Mouse (Mus musculus): ENCODE results near the gene Prpf6. TPM values are rescaled to one million over a fixed set of nuclear protein-coding genes. Genes with fewer than 3 reads are reported as not detected.

Prpf6 gene
- polyA plus RNA-seq, 1 experiment from 2014 or later, result 57.3 TPM

GRCm38 (mm10) chr2:181694581-181694980 lies 102.9 kb downstream of the Prpf6 start:
- Histone ChIP-seq H3K27me3 (replicated peaks; ENCODE audit: control insufficient read depth, insufficient read depth, low read length) (no peaks in the 10 kb centered on the region), H3K4me3 (ENCODE audit: low read length) (no peak overlapping the region; the same call in 1 of the 2 replicates), H3K4me1 (ENCODE audit: control insufficient read depth, insufficient read depth, low read depth, low read length) (peaks cover 15% of the 10 kb centered on the region), H3K9ac (ENCODE audit: low read depth, low read length) (no peak overlapping the region), H3K36me3 (ENCODE audit: control insufficient read depth, insufficient read depth, low read length) (no peaks in the 10 kb centered on the region), H3K9me3 (ENCODE audit: control insufficient read depth, low read length) (no peaks in the 10 kb centered on the region), H3K4me2 (ENCODE audit: low read length) (peak overlapping the region; percentile 97), H3K27ac (ENCODE audit: low read depth, low read length) (no peak overlapping the region; the same call in 1 of the 2 replicates)
- ATAC-seq, result no peak
- 86% methylated on average over 3 of the region's 3 CpGs for WGBS

- Histone ChIP-seq H3K36me3 (ENCODE audit: control insufficient read depth, insufficient read depth, low read length) (no peaks in the 10 kb centered on the region), H3K27ac (ENCODE audit: low read depth, low read length) (no peak overlapping the region), H3K27me3 (replicated peaks; ENCODE audit: control insufficient read depth, insufficient read depth, low read length) (no peaks in the 10 kb centered on the region), H3K4me2 (ENCODE audit: low read length) (no peak overlapping the region), H3K4me3 (ENCODE audit: low read length) (no peak overlapping the region), H3K4me1 (ENCODE audit: control insufficient read depth, insufficient read depth, low read depth, low read length) (peaks cover 15% of the 10 kb centered on the region), H3K9me3 (ENCODE audit: control insufficient read depth, low read length) (no peaks in the 10 kb centered on the region), H3K9ac (ENCODE audit: low read depth, low read length) (no peak overlapping the region; the same call in 1 of the 2 replicates)
- ATAC-seq, result no peak
- WGBS, result 70% methylated on average over 1 of the region's 1 CpGs
These were observed 104.1 kb downstream of the Prpf6 start for GRCm38 (mm10) chr2:181695776-181696175.

GRCm38 (mm10) chr2:181696801-181697420 lies 105.2 kb downstream of the Prpf6 start:
- no peaks in the 10 kb centered on the region for H3K36me3 ChIP-seq (ENCODE audit: control insufficient read depth, insufficient read depth, low read length)
- no peak overlapping the region for H3K4me3 ChIP-seq (ENCODE audit: low read length)
- no peak overlapping the region for H3K9ac ChIP-seq (ENCODE audit: low read depth, low read length)
- 76% methylated on average over 33 of the region's 33 CpGs for WGBS
- peaks cover 11% of the 10 kb centered on the region for H3K4me1 ChIP-seq (ENCODE audit: control insufficient read depth, insufficient read depth, low read depth, low read length)
- H3K27ac ChIP-seq (ENCODE audit: low read depth, low read length), result no peak overlapping the region
- no peaks in the 10 kb centered on the region for H3K27me3 ChIP-seq (replicated peaks; ENCODE audit: control insufficient read depth, insufficient read depth, low read length)
- no peak for ATAC-seq
- H3K4me2 ChIP-seq (ENCODE audit: low read length), result no peak overlapping the region
- no peaks in the 10 kb centered on the region for H3K9me3 ChIP-seq (ENCODE audit: control insufficient read depth, low read length)

- WGBS, result 50% methylated on average over 5 of the region's 5 CpGs
- Histone ChIP-seq H3K9me3 (ENCODE audit: control insufficient read depth, low read length) (no peaks in the 10 kb centered on the region), H3K27ac (ENCODE audit: low read depth, low read length) (no peak within 1 kb of the TSS), H3K4me3 (ENCODE audit: low read length) (no peak within 1 kb of the TSS), H3K9ac (ENCODE audit: low read depth, low read length) (no peak within 1 kb of the TSS), H3K36me3 (ENCODE audit: control insufficient read depth, insufficient read depth, low read length) (no peaks in the 10 kb centered on the region), H3K27me3 (replicated peaks; ENCODE audit: control insufficient read depth, insufficient read depth, low read length) (no peaks in the 10 kb centered on the region), H3K4me1 (ENCODE audit: control insufficient read depth, insufficient read depth, low read depth, low read length) (peaks cover 4% of the 10 kb centered on the region), H3K4me2 (ENCODE audit: low read length) (no peak within 1 kb of the TSS)
- no peak for ATAC-seq
These were observed 106.6 kb downstream of the Prpf6 start, which contains the start of gene Lkaaear1 for GRCm38 (mm10) chr2:181698241-181698640. Gene Lkaaear1, minus strand, starts transcription at chr2:181698442.

Small RNA genes within 50 kb of the gene (microRNA-seq; reads per million reads assigned to microRNA genes)
- gene Mir7006, result not detected

Other genes starting within 250 kb of the Prpf6 start
- gene Zgpat, start 226.9 kb upstream of the Prpf6 start, polyA plus RNA-seq (2015; fragmentation: Nextera tagmentation; extraction: Ambion mirVana), result 75.0 and 83.7 TPM in 2 replicates
- gene Arfrp1, start 226.5 kb upstream of the Prpf6 start, polyA plus RNA-seq (2015; fragmentation: Nextera tagmentation; extraction: Ambion mirVana), result 83.5 and 87.2 TPM in 2 replicates
- 46.4 and 56.5 TPM in 2 replicates for gene Lime1, start 211.8 kb upstream of the Prpf6 start, polyA plus RNA-seq (2015; fragmentation: Nextera tagmentation; extraction: Ambion mirVana)
- 19.1 and 22.7 TPM in 2 replicates for gene Zbtb46, start 132.4 kb upstream of the Prpf6 start, polyA plus RNA-seq (2015; fragmentation: Nextera tagmentation; extraction: Ambion mirVana)
- 0.09 TPM in 1 of 2 replicates, not detected in the other for gene Abhd16b, start 98.7 kb upstream of the Prpf6 start, polyA plus RNA-seq (2015; fragmentation: Nextera tagmentation; extraction: Ambion mirVana)
- gene Tpd52l2, start 94.7 kb upstream of the Prpf6 start, polyA plus RNA-seq (2015; fragmentation: Nextera tagmentation; extraction: Ambion mirVana), result 121 and 126 TPM in 2 replicates
- gene Dnajc5, start 71.4 kb upstream of the Prpf6 start, polyA plus RNA-seq (2015; fragmentation: Nextera tagmentation; extraction: Ambion mirVana), result 284 and 286 TPM in 2 replicates
- gene Uckl1, start 7.0 kb upstream of the Prpf6 start, polyA plus RNA-seq (2015; fragmentation: Nextera tagmentation; extraction: Ambion mirVana), result 58.5 and 59.4 TPM in 2 replicates
- gene Zfp512b, start 935 bp downstream of the Prpf6 start, polyA plus RNA-seq (2015; fragmentation: Nextera tagmentation; extraction: Ambion mirVana), result 44.9 and 65.1 TPM in 2 replicates
- gene Samd10, start 7.3 kb downstream of the Prpf6 start, polyA plus RNA-seq (2015; fragmentation: Nextera tagmentation; extraction: Ambion mirVana), result 192 and 201 TPM in 2 replicates
- not detected in 2 replicates for gene Gm29797, start 65.2 kb downstream of the Prpf6 start, polyA plus RNA-seq (2015; fragmentation: Nextera tagmentation; extraction: Ambion mirVana)
- 18.0 TPM in 2 replicates for gene Sox18, start 79.8 kb downstream of the Prpf6 start, polyA plus RNA-seq (2015; fragmentation: Nextera tagmentation; extraction: Ambion mirVana)
- 47.7 and 50.0 TPM in 2 replicates for gene Tcea2, start 88.4 kb downstream of the Prpf6 start, polyA plus RNA-seq (2015; fragmentation: Nextera tagmentation; extraction: Ambion mirVana)
- 68.9 and 71.9 TPM in 2 replicates for gene Rgs19, start 102.1 kb downstream of the Prpf6 start, polyA plus RNA-seq (2015; fragmentation: Nextera tagmentation; extraction: Ambion mirVana)
- not detected in 2 replicates for gene Lkaaear1, start 106.6 kb downstream of the Prpf6 start, polyA plus RNA-seq (2015; fragmentation: Nextera tagmentation; extraction: Ambion mirVana)
- 93.8 and 96.3 TPM in 2 replicates for gene Oprl1, start 123.1 kb downstream of the Prpf6 start, polyA plus RNA-seq (2015; fragmentation: Nextera tagmentation; extraction: Ambion mirVana)
- gene Myt1, start 171.5 kb downstream of the Prpf6 start, polyA plus RNA-seq (2015; fragmentation: Nextera tagmentation; extraction: Ambion mirVana), result 11.0 and 12.9 TPM in 2 replicates
- gene Pcmtd2, start 246.0 kb downstream of the Prpf6 start, polyA plus RNA-seq (2015; fragmentation: Nextera tagmentation; extraction: Ambion mirVana), result 27.7 and 31.0 TPM in 2 replicates

All from hindbrain, embryonic 16.5 days (tissue).